Mouse (Mus musculus) ES-Bruce4 (cell line): ENCODE results near the gene Irf2.

Source experiments
- CTCF ChIP-seq: IDR thresholded peaks from one replicate; pipeline ENCODE4 v1.8.1; 2011; ENCODE audit warnings: low read depth, low read length
- POLR2A ChIP-seq: IDR thresholded peaks from one replicate; pipeline ENCODE4 v1.8.1; 2011; ENCODE audit warnings: low read length; ENCODE audit not compliant: insufficient read depth

GRCm38 (mm10) chr8:46769408-46770180 is 30.1 kb downstream of the Irf2 start:
- TF ChIP-seq POLR2A (no peak), CTCF (no peak)
